Mouse (Mus musculus): ENCODE results near the gene Tdpoz5.
"Not testable (repeated sequence)": the region's sequence is repeated elsewhere in the genome, so short reads cannot be mapped to it uniquely, and the experiment has no call there.

Gene Tdpoz5

DNA sequence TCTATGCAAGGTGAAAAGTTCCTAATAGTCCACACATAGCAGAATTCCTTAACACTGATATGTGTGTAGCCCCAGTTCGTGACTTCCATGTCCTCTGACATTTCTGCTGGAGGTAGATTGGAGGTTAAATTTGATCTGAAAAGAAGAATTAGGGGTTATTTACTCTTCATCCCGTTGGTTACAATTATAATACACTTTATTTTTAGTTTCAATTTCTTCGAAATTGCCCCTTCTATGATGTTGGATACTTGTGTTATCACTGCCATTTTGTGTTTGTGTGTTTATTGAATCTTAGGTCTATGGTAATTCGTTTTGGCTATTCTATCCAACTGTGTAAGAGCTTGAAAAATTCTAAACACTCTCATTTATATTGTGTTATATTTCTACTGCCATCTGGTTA is at the start of gene Tdpoz5:
Tdpoz5 (minus strand) TSS at position 101 of the 400 bp plus-strand sequence.
- not testable (repeated sequence) for DNase-seq (ENCODE audit: low spot score in 2 of 2)

DNA sequence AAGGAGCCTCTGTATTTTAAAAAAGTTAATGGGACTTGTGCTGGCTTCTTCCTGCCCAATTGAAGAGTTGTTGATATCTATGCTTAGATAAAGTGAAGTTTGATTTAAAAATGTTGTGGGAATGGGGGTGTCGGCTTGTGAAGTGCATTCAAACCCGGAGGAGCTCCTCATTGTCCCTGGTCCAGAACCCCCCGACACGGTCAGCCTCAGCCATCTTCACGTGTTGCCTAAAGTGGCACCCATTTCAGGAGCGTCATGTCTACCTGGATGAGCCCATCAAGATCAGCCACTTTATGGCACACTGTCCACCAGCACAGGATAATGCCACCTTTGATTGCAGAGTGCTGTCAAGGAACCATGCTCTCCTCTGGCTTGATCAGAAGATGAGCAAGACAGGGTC is 7.8 kb upstream of the Tdpoz5 start:
- not testable (repeated sequence) for DNase-seq (ENCODE audit: low spot score in 2 of 2)

DNA sequence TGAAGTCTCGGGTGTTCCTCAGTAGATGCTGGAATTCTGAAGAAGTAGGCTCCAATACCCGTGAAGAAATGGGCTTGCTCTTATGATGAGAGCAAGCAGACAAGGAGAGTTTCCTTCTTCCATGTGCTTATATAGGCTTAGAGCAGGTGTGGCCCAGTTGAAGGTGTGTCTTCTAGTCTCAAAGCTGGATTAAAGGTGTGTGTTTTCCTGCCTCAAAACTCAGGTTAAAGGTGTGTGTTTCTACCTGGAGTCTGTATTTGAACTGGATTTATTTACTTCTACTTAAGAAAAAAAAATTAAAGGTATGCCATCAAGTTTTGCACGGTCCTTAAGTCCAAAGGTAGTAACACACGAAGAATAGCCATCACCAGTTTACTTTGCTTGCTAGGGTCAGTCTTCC is 17.7 kb downstream of the Tdpoz5 start, which contains the start of gene Gm9117:
Gm9117 (minus strand) TSS at position 101 of the 400 bp plus-strand sequence.
- DNase-seq (ENCODE audit: low spot score in 2 of 2), result not testable (repeated sequence)

GRCm38 (mm10) chr3:93938386-93938785 is 22.7 kb downstream of the Tdpoz5 start:
- DNase-seq (ENCODE audit: low spot score in 2 of 2), result not testable (repeated sequence)
